Mouse (Mus musculus) lung, adult 2 months (tissue): Measurements from ENCODE around the gene Celf6.

Experiments
- CTCF ChIP-seq: fragments of 200-500 bp; IDR thresholded peaks from 2 replicates; pipeline ENCODE4 v1.5.1; 2011; ENCODE audit warnings: mild to moderate bottlenecking, low read length, control low read depth; ENCODE audit not compliant: insufficient read depth
- POLR2A ChIP-seq: fragments of 200-500 bp; IDR thresholded peaks from 2 replicates; pipeline ENCODE4 v1.6.1; 2011; ENCODE audit warnings: low read depth, mild to moderate bottlenecking, control low read depth, low read length, borderline replicate concordance; ENCODE audit errors: extremely low read depth

- no peak for TF ChIP-seq POLR2A
- no peak for TF ChIP-seq CTCF
Measured at GRCm38 (mm10) chr9:59541617-59542016, 36.1 kb upstream of the Celf6 start.
